Mouse (Mus musculus) thymus, postnatal 14 days (tissue): ENCODE measurements around the gene Zp3.

Experiments used
- DNase-seq: peaks from one replicate; pipeline ENCODE4 v3.0.0; 2021

Gene Zp3

GRCm38 (mm10) chr5:136007745-136008144 is 27.8 kb downstream of the Zp3 start:
- no peak for DNase-seq

- no peak for DNase-seq
Measured at GRCm38 (mm10) chr5:136014877-136015276, 35.0 kb downstream of the Zp3 start.

- no peak for DNase-seq
Measured at GRCm38 (mm10) chr5:136015586-136015985, 35.7 kb downstream of the Zp3 start.

GRCm38 (mm10) chr5:136016014-136016876 is 36.3 kb downstream of the Zp3 start:
- DNase-seq: no peak

GRCm38 (mm10) chr5:136017262-136017661 is 37.4 kb downstream of the Zp3 start:
- no peak for DNase-seq

GRCm38 (mm10) chr5:136018726-136019125 is 38.8 kb downstream of the Zp3 start:
- no peak for DNase-seq

GRCm38 (mm10) chr5:136019907-136020306 is 40.0 kb downstream of the Zp3 start:
- DNase-seq: peak; percentile 16

- DNase-seq: no peak
Measured at GRCm38 (mm10) chr5:136025712-136026111, 45.8 kb downstream of the Zp3 start.

GRCm38 (mm10) chr5:136026859-136027258 is 47.0 kb downstream of the Zp3 start:
- no peak for DNase-seq

GRCm38 (mm10) chr5:136027612-136028311 is 47.9 kb downstream of the Zp3 start:
- peak; percentile 41 for DNase-seq

GRCm38 (mm10) chr5:136034868-136035267 is 55.0 kb downstream of the Zp3 start:
- DNase-seq: no peak

- no peak for DNase-seq
Measured at GRCm38 (mm10) chr5:136035285-136035684, 55.4 kb downstream of the Zp3 start.

GRCm38 (mm10) chr5:136036667-136037066 is 56.8 kb downstream of the Zp3 start:
- DNase-seq: no peak
